24 mouse cellular contexts compared by ENCODE assay signal in genomic region chr10:21390440-21390839, GRCm38 (mm10). TPM values are rescaled to one million over a fixed set of nuclear protein-coding genes. Genes with fewer than 3 reads are reported as not detected.
DNase-seq lines count a peak whose midpoint lies in the region; ATAC-seq lines count a peak whose summit lies in the region.
"Had no signal": no experiment of that assay in that cellular context is flagged by ENCODE, and none has a peak within 500 bp of the region (broad histone marks: within the 10 kb centered on the region; RNA-seq: fewer than 3 reads in every experiment).

No protein-coding gene starts in this region.

- no peaks in the 10 kb centered on the region for H3K27me3 ChIP-seq in hindbrain, embryonic 10.5 days (ENCODE audit: insufficient read depth, poor library complexity, severe bottlenecking)
- H3K27me3 ChIP-seq: embryonic facial prominence, embryonic 12.5 days; forebrain, embryonic 13.5 days; forebrain, embryonic 15.5 days had no signal

- H3K27ac ChIP-seq in hindbrain, embryonic 10.5 days = no peak overlapping the region
- H3K27ac ChIP-seq: embryonic facial prominence, embryonic 10.5 days; embryonic facial prominence, embryonic 12.5 days; forebrain, embryonic 13.5 days; forebrain, embryonic 15.5 days had no signal

- H3K4me3 ChIP-seq in hindbrain, embryonic 10.5 days = no peak overlapping the region
- H3K4me3 ChIP-seq: embryonic facial prominence, embryonic 10.5 days; embryonic facial prominence, embryonic 12.5 days; forebrain, embryonic 13.5 days; forebrain, embryonic 15.5 days had no signal

- 89% methylated on average over 4 of the region's 4 CpGs for WGBS in hindbrain, embryonic 10.5 days

- H3K4me1 ChIP-seq in hindbrain, embryonic 10.5 days (replicated peaks) = no peaks in the 10 kb centered on the region
- H3K4me1 ChIP-seq: embryonic facial prominence, embryonic 10.5 days; embryonic facial prominence, embryonic 12.5 days; forebrain, embryonic 13.5 days; forebrain, embryonic 15.5 days had no signal

- peak; percentile 81 for ATAC-seq in frontal cortex, adult (ENCODE audit: low TSS enrichment)
- ATAC-seq: activated CD4-positive, CD25-positive, alpha-beta regulatory T cell, adult 4 months; CD4-positive, CD25-positive, alpha-beta regulatory T cell, adult 4 months; forebrain, embryonic 13.5 days; forebrain, embryonic 15.5 days; forebrain, postnatal 0 days; Patski had no signal

- H3K9me3 ChIP-seq in hindbrain, embryonic 10.5 days = no peaks in the 10 kb centered on the region
- H3K9me3 ChIP-seq: embryonic facial prominence, embryonic 10.5 days; embryonic facial prominence, embryonic 12.5 days; forebrain, embryonic 13.5 days; forebrain, embryonic 15.5 days had no signal

- no peak for DNase-seq in frontal cortex, adult 2 months (ENCODE audit: extremely low spot score in 1 of 2, low spot score in 1 of 2)
- DNase-seq in retina, postnatal 1 day = peak; percentile 43
- no peak for DNase-seq in retina, embryonic 14.5 days (ENCODE audit: low spot score)
- DNase-seq in brain, adult 2 months (ENCODE audit: low read depth, low spot score) = peak; percentile 45
- DNase-seq in hindbrain, embryonic 10.5 days (ENCODE audit: low spot score) = no peak
- DNase-seq: adrenal gland, adult 8-10 months; adrenal gland, postnatal 14 days; B cell, adult 2 months; cerebellum, adult 11-12 months; cerebellum, adult 2 months; cerebellum, adult 9-10 months; cerebellum, postnatal 10 days; cerebellum, postnatal 25 days; forebrain, postnatal 0 days had no signal

- no peaks in the 10 kb centered on the region for H3K36me3 ChIP-seq in hindbrain, embryonic 10.5 days
- H3K36me3 ChIP-seq: embryonic facial prominence, embryonic 10.5 days; embryonic facial prominence, embryonic 12.5 days; forebrain, embryonic 15.5 days had no signal

RNA-seq across cellular contexts. Expression of gene Aldh8a1, which starts 13.3 kb away (rescaled TPM):
- 0.17 and 0.22 TPM in 2 replicates for polyA plus RNA-seq in frontal cortex, adult 2 months (2012; rRNA removed)
- polyA plus RNA-seq in hindbrain, embryonic 10.5 days (2016; fragmentation: Nextera tagmentation; extraction: Ambion mirVana) = 0.09 and 0.11 TPM in 2 replicates
- polyA plus RNA-seq: CD4-positive, CD25-positive, alpha-beta regulatory T cell, adult 4 months; embryonic facial prominence, embryonic 14.5 days; forebrain, embryonic 11.5 days; forebrain, embryonic 15.5 days; forebrain, postnatal 0 days had no signal

Comparison
In these comparisons a context has a peak if more than half of its experiments do, and no peak if none do; other contexts are left out.
1. DNase-seq: peak in retina, postnatal 1 day (single experiment) and brain, adult 2 months (single experiment); none in frontal cortex, adult 2 months (0 of 2), retina, embryonic 14.5 days (single experiment) and hindbrain, embryonic 10.5 days (single experiment).